Mouse (Mus musculus): ENCODE data around the gene Dip2b. TPM values are rescaled to one million over a fixed set of nuclear protein-coding genes. Genes with fewer than 3 reads are reported as not detected.

Dip2b gene
- polyA plus RNA-seq, 2 experiments: 2.0 to 2.8 TPM

- no peaks in the 10 kb centered on the region; the same call in 1 of the 2 replicates for H3K36me3 ChIP-seq (replicated peaks; ENCODE audit: control insufficient read depth, insufficient read depth, low read depth)
- 63% methylated on average over 6 of the region's 6 CpGs for WGBS (ENCODE audit: insufficient replicate concordance)
Observed at GRCm38 (mm10) chr15:100175176-100175575, 136.7 kb downstream of the Dip2b start.

GRCm38 (mm10) chr15:100177167-100177566 is 138.7 kb downstream of the Dip2b start:
- DNase-seq (ENCODE audit: low read depth in 3 of 3, low spot score in 3 of 3) (no peak), ATAC-seq (ENCODE audit: insufficient read depth) (no peak)
- no peak for TF ChIP-seq EP300 (IDR thresholded peaks at IDR 0.05; ENCODE audit: low read depth)
- no peak for TF ChIP-seq CTCF (IDR thresholded peaks at IDR 0.05; ENCODE audit: low read depth)
- H3K4me3 ChIP-seq (ENCODE audit: insufficient read depth in 1 of 2, low read depth in 2 of 2, low read length in 2 of 2): no peak overlapping the region
- no peaks in the 10 kb centered on the region; the same call in 1 of the 2 replicates for H3K36me3 ChIP-seq (replicated peaks; ENCODE audit: control insufficient read depth, insufficient read depth, low read depth)
- 74% methylated on average over 3 of the region's 3 CpGs for WGBS (ENCODE audit: insufficient replicate concordance)
- H3K4me1 ChIP-seq (replicated peaks; ENCODE audit: control insufficient read depth in 2 of 2, insufficient read depth in 2 of 2, low read length in 1 of 2): no peaks in the 10 kb centered on the region
- no peak overlapping the region for H3K27ac ChIP-seq
- H3K27me3 ChIP-seq (ENCODE audit: control insufficient read depth, insufficient read depth, low read length): no peaks in the 10 kb centered on the region
- H3K4me2 ChIP-seq (ENCODE audit: low read depth): no peak overlapping the region
- H3K9ac ChIP-seq (replicated peaks): no peak overlapping the region
- no peaks in the 10 kb centered on the region for H3K9me3 ChIP-seq (ENCODE audit: control insufficient read depth, low read length)

More at GRCm38 (mm10) chr15:100175176-100175575, 136.7 kb downstream of the Dip2b start:
- TF ChIP-seq EP300 (IDR thresholded peaks at IDR 0.05; ENCODE audit: low read depth) (no peak), CTCF (IDR thresholded peaks at IDR 0.05; ENCODE audit: low read depth) (no peak)
- Histone ChIP-seq H3K9ac (replicated peaks) (no peak overlapping the region), H3K4me2 (ENCODE audit: low read depth) (no peak overlapping the region), H3K4me1 (replicated peaks; ENCODE audit: control insufficient read depth in 2 of 2, insufficient read depth in 2 of 2, low read length in 1 of 2) (no peaks in the 10 kb centered on the region), H3K9me3 (ENCODE audit: control insufficient read depth, low read length) (no peaks in the 10 kb centered on the region), H3K27ac (no peak overlapping the region), H3K27me3 (ENCODE audit: control insufficient read depth, insufficient read depth, low read length) (no peaks in the 10 kb centered on the region), H3K4me3 (ENCODE audit: insufficient read depth in 1 of 2, low read depth in 2 of 2, low read length in 2 of 2) (no peak overlapping the region)
- DNase-seq (ENCODE audit: low read depth in 3 of 3, low spot score in 3 of 3): no peak
- ATAC-seq (ENCODE audit: insufficient read depth): no peak

GRCm38 (mm10) chr15:100177575-100177974 is 139.1 kb downstream of the Dip2b start:
- ATAC-seq (ENCODE audit: insufficient read depth): no peak
- no peaks in the 10 kb centered on the region; the same call in 1 of the 2 replicates for H3K36me3 ChIP-seq (replicated peaks; ENCODE audit: control insufficient read depth, insufficient read depth, low read depth)
- TF ChIP-seq EP300 (IDR thresholded peaks at IDR 0.05; ENCODE audit: low read depth) (no peak), CTCF (IDR thresholded peaks at IDR 0.05; ENCODE audit: low read depth) (no peak)

GRCm38 (mm10) chr15:100178487-100178886 is 140.0 kb downstream of the Dip2b start:
- DNase-seq (ENCODE audit: low read depth in 3 of 3, low spot score in 3 of 3) (no peak), ATAC-seq (ENCODE audit: insufficient read depth) (no peak)
- H3K27me3 ChIP-seq (ENCODE audit: control insufficient read depth, insufficient read depth, low read length): no peaks in the 10 kb centered on the region
- no peak overlapping the region for H3K9ac ChIP-seq (replicated peaks)
- H3K36me3 ChIP-seq (replicated peaks; ENCODE audit: control insufficient read depth, insufficient read depth, low read depth): no peaks in the 10 kb centered on the region; the same call in 1 of the 2 replicates
- 62% methylated on average over 7 of the region's 7 CpGs for WGBS (ENCODE audit: insufficient replicate concordance)
- no peaks in the 10 kb centered on the region for H3K4me1 ChIP-seq (replicated peaks; ENCODE audit: control insufficient read depth in 2 of 2, insufficient read depth in 2 of 2, low read length in 1 of 2)
- H3K4me3 ChIP-seq (ENCODE audit: insufficient read depth in 1 of 2, low read depth in 2 of 2, low read length in 2 of 2): no peak overlapping the region
- TF ChIP-seq EP300 (IDR thresholded peaks at IDR 0.05; ENCODE audit: low read depth): no peak
- no peak for TF ChIP-seq CTCF (IDR thresholded peaks at IDR 0.05; ENCODE audit: low read depth)
- no peak overlapping the region for H3K27ac ChIP-seq
- H3K9me3 ChIP-seq (ENCODE audit: control insufficient read depth, low read length): no peaks in the 10 kb centered on the region
- no peak overlapping the region for H3K4me2 ChIP-seq (ENCODE audit: low read depth)

More at GRCm38 (mm10) chr15:100177575-100177974, 139.1 kb downstream of the Dip2b start:
- Histone ChIP-seq H3K9me3 (ENCODE audit: control insufficient read depth, low read length) (no peaks in the 10 kb centered on the region), H3K4me1 (replicated peaks; ENCODE audit: control insufficient read depth in 2 of 2, insufficient read depth in 2 of 2, low read length in 1 of 2) (no peaks in the 10 kb centered on the region), H3K27me3 (ENCODE audit: control insufficient read depth, insufficient read depth, low read length) (no peaks in the 10 kb centered on the region), H3K4me3 (ENCODE audit: insufficient read depth in 1 of 2, low read depth in 2 of 2, low read length in 2 of 2) (no peak overlapping the region), H3K9ac (replicated peaks) (no peak overlapping the region), H3K27ac (no peak overlapping the region), H3K4me2 (ENCODE audit: low read depth) (no peak overlapping the region)
- DNase-seq (ENCODE audit: low read depth in 3 of 3, low spot score in 3 of 3): no peak
- 80% methylated on average over 9 of the region's 9 CpGs for WGBS (ENCODE audit: insufficient replicate concordance)

GRCm38 (mm10) chr15:100179685-100180084 is 141.2 kb downstream of the Dip2b start:
- Histone ChIP-seq H3K4me1 (replicated peaks; ENCODE audit: control insufficient read depth in 2 of 2, insufficient read depth in 2 of 2, low read length in 1 of 2) (no peaks in the 10 kb centered on the region), H3K27ac (no peak overlapping the region), H3K4me2 (ENCODE audit: low read depth) (no peak overlapping the region), H3K9ac (replicated peaks) (no peak overlapping the region), H3K36me3 (replicated peaks; ENCODE audit: control insufficient read depth, insufficient read depth, low read depth) (no peaks in the 10 kb centered on the region), H3K9me3 (ENCODE audit: control insufficient read depth, low read length) (no peaks in the 10 kb centered on the region), H3K4me3 (ENCODE audit: insufficient read depth in 1 of 2, low read depth in 2 of 2, low read length in 2 of 2) (no peak overlapping the region), H3K27me3 (ENCODE audit: control insufficient read depth, insufficient read depth, low read length) (no peaks in the 10 kb centered on the region)
- TF ChIP-seq CTCF (IDR thresholded peaks at IDR 0.05; ENCODE audit: low read depth): no peak
- no peak for TF ChIP-seq EP300 (IDR thresholded peaks at IDR 0.05; ENCODE audit: low read depth)
- no peak for DNase-seq (ENCODE audit: low read depth in 3 of 3, low spot score in 3 of 3)
- no peak for ATAC-seq (ENCODE audit: insufficient read depth)
- 58% methylated on average over 6 of the region's 6 CpGs for WGBS (ENCODE audit: insufficient replicate concordance)
